Mouse (Mus musculus): ENCODE results near the gene Dcpp2. TPM values are rescaled to one million over a fixed set of nuclear protein-coding genes. Genes with fewer than 3 reads are reported as not detected.
A peak's percentile ranks its signal among the peaks of the same experiment; 100 is the strongest.
"Not testable (repeated sequence)": the region's sequence is repeated elsewhere in the genome, so short reads cannot be mapped to it uniquely, and the experiment has no call there.

The Dcpp2 gene
- total RNA-seq (2021): not detected
- long read RNA-seq: 0 reads

DNA sequence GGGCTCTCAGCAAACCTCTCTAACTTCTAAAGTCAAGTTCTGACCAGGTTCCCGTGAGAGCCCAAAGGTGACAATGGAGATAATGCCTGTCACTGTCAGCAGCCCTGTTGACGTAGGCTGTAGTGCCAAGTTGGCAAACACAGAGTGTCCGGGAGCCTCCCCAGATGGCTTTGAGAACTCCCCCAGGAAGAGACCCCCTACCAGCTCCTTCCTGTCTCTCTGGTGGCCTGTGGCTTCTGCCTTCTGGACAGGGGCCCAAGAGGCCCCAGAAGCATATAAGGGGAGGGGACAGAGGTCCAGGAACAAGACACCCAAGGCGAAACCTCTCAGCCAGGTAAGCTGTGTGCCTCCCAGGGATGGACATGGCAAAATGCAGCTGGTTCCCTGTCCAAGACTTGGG lies at the start of gene Dcpp2, which contains the start of gene Dcpp1:
Gene Dcpp2, plus strand, starts transcription at position 305 of the 400 bp plus-strand sequence.
Gene Dcpp1, plus strand, starts transcription at position 301 of the 400 bp plus-strand sequence.
- DNase-seq (ENCODE audit: low spot score in 2 of 2): not testable (repeated sequence)

DNA sequence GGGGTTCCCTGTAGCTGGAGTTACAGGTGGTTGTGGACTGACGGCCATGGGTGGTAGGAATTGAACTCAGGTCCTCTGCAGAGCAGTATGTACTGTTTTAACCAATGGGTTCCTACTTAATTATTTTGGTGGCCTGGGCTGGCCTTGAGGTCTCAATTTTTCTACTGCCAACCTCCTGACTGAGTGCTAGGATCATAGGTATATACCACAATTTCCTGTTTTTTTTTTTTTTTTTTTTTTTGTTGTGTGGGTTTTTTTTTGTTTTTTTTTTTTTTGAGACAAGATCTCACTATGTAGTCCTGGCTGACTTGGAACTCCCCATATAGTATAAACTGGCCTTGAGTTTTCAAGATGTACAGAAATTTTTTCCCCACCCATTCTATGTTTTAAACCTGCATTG lies 49.5 kb upstream of the Dcpp2 start:
- no peak for DNase-seq (ENCODE audit: low spot score in 2 of 2)

DNA sequence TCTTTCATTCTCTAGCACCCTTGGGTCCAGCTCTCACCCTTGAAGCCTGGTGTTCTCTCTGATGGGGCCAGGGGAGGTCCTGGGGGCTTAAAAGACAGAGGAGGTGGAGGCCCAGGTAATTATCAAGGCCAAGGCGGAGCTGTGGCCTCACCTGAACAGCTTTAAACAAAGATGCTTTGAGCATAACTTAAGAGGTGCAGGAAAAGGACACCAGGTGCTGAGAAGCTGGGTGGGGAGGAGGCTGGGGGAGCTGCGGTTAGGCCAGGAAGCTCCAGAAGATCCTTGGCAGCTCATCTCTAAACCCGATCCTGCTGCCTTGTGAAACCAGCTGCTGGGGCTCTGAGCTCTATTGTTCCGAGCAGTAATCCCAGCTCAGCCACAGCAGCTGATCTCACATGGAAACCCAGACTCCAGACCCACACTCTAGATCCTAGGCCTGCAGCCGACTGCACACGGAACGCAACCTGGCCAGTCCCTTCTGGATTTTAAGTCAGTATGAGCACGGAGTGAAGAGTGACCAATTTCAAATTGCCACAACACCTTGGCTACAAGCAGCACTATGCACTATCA lies 44.6 kb upstream of the Dcpp2 start, which contains the start of gene Prss33:
Gene Prss33, minus strand, starts transcription at position 51 of the 570 bp plus-strand sequence.
- no peak for DNase-seq (ENCODE audit: low spot score in 2 of 2)

DNA sequence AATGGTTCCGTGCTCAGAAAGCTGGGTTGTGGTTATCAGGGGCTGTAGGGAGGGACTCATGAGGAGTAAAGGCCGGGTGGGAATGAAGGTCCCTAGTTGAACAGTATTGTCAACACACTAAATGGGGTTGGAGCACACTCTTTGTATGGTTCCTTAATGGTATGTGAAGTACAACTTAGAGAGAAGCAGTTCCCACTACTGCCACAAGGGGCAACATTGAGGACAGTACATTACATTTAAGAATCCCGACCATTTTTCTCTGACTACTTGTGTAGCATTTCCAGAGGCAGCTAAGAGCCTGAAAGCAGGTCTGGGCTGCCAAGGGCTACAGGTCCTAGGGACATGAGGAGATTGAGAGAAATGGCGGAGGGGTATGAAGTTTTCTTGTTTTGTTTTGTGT lies 39.5 kb upstream of the Dcpp2 start:
- DNase-seq (ENCODE audit: low spot score in 2 of 2): peak; percentile 64 to 68

DNA sequence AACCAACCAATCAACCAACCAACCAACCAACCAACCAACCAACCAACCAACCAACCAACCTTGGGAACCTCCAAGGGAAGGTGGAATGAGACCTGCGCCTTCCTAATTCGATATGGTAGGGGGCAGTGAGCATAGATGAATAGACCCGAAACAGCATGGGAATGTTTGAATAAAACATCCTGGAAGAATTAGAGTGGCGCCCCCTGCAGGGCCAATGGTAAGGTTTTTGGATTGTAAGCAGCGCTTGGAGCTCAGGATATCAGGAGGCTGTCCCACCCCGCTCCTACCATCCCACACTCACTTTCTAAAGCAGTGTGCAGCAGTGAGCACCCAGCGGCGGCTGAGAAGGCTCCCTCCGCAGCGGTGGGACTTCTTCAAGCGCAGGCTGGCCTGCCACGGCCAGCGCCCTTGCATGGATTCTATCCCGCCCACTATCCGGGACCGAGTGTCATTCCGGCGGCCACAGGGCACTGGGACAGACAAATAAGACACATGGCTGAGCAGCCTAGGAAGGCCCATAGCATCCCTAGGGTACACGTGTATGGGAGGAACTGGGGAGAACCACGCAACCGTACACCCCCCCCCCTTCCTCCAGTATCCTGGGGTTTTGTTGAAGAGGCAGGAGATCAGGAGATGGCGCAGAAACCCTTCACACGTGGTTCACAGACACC lies 37.4 kb upstream of the Dcpp2 start:
- no peak for DNase-seq (ENCODE audit: low spot score in 2 of 2)

DNA sequence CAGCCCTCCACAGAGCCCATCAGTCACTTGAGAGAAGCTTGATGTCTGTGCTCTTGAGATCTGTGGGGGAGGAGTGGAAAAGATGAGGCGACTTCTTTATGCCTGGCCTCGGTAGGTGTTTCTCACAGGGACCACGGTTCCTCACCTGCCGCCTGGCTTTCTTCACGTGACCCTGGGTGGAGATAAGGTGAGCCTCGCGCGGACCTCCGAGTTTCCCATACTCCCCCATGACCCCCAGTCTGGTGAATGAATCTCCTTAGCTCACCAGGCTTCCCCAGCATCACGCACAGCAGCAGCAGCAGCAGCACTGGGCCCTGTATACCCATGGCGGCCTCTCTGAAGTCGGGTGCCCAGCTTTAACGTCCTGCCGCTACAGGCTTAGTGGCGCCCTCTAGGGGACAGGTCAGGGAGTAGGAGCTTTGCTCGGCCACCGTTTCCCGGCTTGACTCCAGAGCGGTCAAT lies 36.8 kb upstream of the Dcpp2 start, which contains the start of the genes Prss32 and Prss41:
Gene Prss32, plus strand, starts transcription at position 44 of the 462 bp plus-strand sequence.
Gene Prss41, minus strand, starts transcription at position 361 of the 462 bp plus-strand sequence.
- peak; percentile 57 to 59 for DNase-seq (ENCODE audit: low spot score in 2 of 2)

DNA sequence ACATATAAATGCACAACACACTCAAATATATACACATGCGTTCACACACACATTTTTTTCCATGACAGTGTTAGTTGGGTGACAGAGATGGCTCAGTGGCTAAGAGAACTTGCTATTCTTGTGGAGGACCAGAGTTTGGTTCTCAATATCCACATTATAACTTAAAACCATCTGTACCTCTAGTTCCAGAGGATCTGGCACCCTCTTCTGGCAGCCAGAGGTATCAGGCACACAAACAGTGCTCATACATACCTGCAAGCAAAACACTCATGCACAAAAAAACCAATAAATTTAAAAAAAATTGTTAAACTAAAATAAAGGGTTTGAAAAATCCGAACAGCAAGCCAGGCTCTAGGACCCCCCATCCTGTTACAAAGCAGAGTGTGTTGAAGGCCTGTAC lies 30.7 kb upstream of the Dcpp2 start:
- no peak for DNase-seq (ENCODE audit: low spot score in 2 of 2)

DNA sequence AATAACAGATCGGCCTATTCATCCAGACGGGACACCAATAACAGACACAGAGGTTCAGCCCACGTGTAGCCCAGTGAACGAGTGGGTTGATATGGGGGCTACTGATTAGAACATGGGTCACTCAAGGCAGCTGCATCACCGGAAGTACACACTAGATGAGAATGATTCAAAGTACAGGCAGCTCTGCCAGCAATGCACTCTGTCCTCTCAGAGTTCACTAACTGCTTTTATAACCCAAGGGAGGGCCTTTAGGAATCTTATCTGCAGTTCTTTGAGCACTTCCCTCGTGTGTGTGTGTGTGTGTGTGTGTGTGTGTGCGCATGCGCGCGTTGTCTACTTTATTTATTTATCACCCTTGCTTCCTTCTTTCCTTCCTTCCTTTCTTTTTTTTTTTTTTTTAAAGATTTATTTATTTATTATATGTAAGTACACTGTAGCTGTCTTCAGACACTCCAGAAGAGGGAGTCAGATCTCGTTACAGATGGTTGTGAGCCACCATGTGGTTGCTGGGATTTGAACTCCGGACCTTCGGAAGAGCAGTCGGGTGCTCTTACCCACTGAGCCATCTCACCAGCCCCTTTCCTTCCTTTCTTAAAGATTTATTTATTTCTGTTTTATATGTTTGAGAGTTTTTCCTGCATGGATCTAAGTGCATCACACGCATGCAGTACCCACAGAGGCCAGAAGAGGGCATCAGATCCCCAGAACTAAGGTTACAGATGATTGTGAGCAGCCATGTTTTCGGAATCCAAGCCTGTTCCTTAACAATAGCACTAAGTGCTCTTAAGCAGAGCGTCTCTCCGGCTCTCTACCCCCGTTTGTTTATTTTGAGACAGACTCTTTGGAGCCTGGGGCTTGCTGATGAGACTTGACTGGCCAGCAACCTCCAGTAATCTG lies 29.6 kb upstream of the Dcpp2 start:
- peak; percentile 77 to 85 for DNase-seq (ENCODE audit: low spot score in 2 of 2)

DNA sequence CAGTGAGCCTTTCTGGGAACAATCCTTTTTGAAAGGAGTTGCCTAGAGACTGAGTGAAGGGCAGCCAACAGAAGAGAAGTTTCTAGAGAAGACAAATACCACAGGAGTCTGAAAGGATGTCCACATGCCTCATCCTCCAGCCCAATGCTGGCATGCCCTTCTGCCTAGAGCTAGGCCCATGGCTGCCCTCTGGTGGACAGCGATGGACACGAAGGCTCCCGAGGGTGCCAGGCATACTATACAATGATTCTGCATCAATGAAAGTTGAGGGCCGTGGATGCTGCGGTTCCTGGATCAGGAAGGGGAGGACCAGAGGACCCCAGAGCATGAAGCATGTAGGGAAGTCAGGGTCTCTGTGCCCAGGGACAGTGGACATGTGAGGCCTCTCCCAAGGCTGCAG lies 27.4 kb upstream of the Dcpp2 start:
- DNase-seq (ENCODE audit: low spot score in 2 of 2): peak; percentile 46 to 55

DNA sequence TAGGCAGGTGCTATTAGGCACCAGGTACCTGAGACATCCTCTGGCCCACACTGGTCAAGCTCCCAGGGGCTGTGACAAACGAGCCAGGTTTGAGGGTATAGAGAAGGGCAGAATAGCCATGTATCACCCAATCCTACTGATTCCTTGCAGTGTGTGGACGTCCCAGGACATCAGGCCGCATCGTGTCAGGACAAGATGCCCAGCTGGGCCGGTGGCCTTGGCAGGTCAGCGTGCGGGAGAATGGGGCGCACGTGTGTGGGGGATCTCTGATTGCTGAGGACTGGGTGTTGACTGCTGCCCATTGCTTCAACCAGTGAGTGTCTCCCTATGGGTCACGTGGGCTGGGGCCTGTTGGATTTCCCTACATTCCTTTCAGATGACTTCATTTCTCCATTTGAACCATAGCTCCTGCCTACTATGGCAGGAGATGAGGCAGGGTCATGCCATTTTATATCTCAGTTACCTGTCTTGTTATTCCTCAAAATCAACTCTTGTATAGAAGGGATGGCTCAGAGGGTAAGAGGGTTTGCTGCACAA lies 26.4 kb upstream of the Dcpp2 start:
- no peak for DNase-seq (ENCODE audit: low spot score in 2 of 2)

DNA sequence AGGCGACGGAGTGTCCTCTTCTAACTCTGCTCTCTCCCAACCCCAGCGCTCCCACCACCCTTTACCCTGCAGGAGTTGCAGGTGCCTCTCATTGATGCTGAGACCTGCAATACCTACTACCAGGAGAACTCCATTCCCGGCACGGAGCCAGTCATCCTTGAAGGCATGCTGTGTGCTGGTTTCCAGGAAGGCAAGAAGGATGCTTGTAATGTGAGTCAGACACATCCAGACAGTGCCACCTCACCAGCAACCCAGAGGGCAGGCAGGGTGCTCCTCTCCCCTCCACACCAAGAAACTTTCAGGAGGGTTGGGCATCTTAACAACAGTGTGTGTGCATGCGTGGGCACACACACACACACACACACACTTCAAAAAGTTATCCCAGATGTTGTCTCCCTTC lies 23.5 kb upstream of the Dcpp2 start:
- no peak for DNase-seq (ENCODE audit: low spot score in 2 of 2)

DNA sequence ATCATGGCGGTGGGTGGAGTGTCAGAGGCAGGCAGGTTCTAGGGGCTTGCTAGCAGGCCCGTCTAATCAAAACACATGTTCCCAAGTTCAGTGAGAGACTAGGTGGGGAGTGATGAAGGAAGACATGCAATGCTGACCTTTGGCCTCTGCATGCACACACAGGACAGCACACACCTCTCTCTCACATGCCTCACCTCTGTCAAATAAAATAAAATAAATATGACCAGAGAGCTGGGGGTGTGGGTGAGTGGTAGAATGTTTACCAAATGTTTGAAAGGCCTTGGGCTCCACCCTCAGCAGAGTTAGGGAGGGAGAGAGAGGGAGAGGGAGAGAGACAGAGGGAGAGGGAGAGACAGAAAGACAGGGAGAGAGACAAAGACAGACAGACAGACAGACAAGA lies 22.8 kb upstream of the Dcpp2 start:
- no peak for DNase-seq (ENCODE audit: low spot score in 2 of 2)

DNA sequence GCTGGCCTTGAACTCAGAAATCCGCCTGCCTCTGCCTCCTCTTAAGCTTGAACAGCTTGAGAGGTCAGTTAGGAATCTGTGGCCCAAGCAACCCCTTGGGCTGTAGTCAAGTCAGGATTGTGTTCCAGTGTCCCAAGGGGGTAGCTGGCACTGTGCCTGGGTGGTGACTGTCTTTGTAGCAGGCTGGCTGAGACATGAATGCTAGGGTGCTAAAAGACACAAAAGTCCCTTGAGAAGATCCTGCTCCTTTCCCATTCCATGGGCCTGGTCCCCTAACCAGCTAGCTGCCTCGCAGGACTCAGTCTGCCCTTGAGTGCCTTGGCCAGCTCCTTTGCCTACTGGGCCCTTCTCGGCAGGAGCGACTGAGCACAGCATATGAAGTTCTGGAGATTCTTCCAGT lies 17.8 kb upstream of the Dcpp2 start:
- no peak for DNase-seq (ENCODE audit: low spot score in 2 of 2)

DNA sequence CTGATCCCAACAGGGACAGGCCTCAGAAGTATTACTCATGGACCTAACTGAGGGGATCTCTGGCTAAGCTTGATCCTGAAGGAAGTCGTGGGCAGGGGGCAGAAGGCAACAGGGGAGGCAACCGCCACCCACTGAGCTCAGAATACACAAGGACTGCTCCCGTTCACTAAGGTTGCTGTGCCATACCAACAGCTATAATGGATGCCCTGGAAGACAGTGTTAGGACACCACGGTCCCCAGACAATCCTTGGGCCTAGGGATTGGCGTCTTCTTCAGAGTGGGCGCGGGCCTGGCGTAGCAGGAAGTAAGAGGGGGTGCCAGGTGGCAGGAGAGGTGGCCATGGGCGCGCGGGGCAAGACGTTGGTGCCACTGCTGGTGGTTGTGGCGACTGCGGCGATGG lies 12.9 kb upstream of the Dcpp2 start, which contains the start of gene Prss21:
Gene Prss21, plus strand, starts transcription at position 301 of the 400 bp plus-strand sequence.
- no peak for DNase-seq (ENCODE audit: low spot score in 2 of 2)

DNA sequence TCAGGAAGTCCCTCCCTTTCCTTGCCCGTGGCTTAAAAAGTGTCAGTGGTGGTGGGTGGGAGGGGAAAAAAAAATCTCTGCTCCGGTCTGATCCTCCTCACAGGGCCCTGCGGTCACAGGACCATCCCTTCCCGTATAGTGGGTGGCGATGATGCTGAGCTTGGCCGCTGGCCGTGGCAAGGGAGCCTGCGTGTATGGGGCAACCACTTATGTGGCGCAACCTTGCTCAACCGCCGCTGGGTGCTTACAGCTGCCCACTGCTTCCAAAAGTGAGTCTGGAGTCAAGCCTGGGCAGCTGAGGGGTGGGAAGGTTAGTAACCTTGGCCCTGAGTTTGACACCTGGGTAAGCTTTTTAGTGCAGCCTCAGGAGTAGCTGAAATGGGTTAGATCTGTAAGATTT lies 12.2 kb upstream of the Dcpp2 start:
- no peak for DNase-seq (ENCODE audit: low spot score in 2 of 2)

DNA sequence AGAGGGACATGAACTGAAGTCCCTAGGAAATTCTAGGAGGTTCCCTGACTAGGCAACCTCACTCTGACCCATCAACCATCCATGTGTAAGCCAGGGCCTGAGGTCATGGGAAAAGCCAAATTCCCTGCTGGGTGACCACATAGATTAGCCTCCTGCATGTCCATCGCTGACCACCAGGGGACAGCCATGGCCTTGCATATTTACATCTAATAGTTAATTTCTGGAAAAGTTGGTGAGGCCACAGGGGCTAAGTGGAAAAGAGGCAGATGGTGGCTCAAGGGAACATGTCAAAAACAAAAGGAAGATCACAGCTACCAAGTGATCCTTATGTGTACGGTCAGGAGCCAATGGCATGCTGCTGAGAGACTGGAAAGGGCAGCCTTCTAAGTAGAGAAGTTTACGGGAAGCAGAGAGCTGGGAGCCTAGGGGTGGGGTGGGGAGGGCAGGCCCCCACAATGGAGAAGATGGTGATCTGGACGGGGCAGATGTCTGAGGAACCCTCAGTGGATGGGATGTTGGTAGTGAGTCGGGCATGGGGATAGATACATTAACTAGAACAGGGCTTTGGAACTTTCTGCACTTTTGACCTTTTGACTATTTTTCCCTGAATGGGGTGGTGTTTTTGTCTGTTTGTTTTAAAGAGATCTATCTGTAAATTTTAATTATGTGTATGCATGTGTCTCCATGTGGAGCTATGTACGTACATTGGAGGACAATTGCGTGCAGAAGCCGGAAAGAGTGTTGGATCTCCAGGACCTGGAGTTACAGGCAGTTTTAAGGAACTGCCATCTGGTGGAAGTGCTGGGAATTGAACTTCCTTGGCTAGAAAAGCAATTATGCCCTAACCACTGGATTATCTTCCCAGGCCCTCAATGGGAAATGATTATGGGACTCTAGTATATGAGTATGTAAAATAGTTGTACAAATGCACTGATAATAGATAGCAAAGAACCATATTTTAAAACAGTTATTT lies 6.5 kb upstream of the Dcpp2 start:
- DNase-seq (ENCODE audit: low spot score in 2 of 2): peak; percentile 37 to 54

DNA sequence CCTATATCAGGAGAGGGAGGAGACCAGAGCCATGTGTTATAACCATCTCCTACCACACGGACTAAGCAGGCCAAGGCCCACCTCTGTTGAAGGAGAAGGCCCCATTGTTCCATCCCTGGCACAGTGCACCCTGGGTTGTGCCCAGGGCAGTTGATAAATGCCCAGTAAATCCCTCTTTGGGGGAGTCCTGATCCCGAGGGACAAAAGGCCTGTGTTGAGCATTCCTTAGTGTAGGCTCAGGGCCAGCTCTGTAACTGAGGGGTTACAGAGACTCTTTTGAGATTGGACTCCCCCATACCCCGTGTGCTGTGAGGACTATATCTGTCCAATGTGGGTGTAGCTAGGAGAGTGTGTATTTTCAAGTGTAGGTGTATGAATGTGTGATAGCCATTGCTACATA lies 3.9 kb upstream of the Dcpp2 start:
- peak; percentile 35 to 55 for DNase-seq (ENCODE audit: low spot score in 2 of 2)

DNA sequence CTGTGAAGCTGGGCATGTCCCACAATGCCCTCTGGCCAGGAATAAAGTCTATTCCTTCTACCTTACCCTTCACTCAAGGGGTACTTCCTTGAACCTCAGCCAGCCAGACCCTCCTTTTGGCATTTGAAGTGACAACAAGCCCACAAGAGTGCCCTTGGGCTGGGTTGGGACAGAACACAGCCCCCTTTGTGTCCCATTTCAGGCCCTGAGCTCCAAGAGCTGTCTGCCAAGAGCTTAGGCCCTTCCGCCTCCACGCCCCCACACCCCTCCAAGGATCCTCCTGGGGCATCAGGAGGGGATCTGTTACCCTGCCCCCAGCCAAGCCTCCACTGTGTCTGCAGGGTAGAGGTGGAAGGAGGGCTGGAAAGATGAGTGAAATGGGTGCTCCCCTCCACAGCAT lies 3.5 kb upstream of the Dcpp2 start:
- DNase-seq (ENCODE audit: low spot score in 2 of 2): peak; percentile 28 to 30

DNA sequence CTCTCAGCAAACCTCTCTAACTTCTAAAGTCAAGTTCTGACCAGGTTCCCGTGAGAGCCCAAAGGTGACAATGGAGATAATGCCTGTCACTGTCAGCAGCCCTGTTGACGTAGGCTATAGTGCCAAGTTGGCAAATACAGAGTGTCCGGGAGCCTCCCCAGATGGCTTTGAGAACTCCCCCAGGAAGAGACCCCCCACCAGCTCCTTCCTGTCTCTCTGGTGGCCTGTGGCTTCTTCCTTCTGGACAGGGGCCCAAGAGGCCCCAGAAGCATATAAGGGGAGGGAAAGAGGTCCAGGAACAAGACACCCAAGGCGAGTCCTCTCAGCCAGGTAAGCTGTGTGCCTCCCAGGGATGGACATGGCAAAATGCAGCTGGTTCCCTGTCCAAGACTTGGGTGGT lies 36.5 kb downstream of the Dcpp2 start, which contains the start of gene Dcpp3:
Gene Dcpp3, plus strand, starts transcription at position 301 of the 400 bp plus-strand sequence.
- not testable (repeated sequence) for DNase-seq (ENCODE audit: low spot score in 2 of 2)

DNA sequence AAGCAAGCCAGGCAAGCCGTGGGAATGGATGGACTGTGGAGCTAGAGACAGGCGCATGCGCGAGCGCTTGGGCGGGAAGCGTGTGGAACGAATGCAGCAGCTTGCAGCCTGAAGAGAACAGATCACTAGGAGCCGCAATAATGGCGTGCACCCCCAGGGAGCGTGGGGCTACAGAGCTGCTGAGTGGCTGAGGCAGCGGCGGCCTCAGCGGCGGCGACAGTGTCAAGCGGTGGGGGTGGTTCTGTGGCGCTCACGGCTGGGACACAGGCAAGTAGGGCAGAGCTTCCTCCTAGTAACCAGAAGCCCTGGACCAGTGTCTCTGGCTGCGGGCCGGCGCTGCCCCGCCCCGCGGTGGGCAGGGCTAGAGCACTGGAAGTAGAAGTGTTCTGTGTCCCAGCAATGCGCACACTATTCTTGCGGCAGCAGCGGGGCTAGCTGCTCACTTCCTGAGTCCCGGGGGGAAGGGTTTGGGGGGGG lies 43.9 kb downstream of the Dcpp2 start:
- DNase-seq (ENCODE audit: low spot score in 2 of 2): peak; percentile 85 to 88

Data from layer of hippocampus, postnatal 10 days (tissue).